Comparison of ENCODE assay signal across 8 mouse cellular contexts in genomic region chr3:106547171-106547923, GRCm38 (mm10). TPM values are rescaled to one million over a fixed set of nuclear protein-coding genes. Genes with fewer than 3 reads are reported as not detected.
DNase-seq lines count a peak whose midpoint lies in the region; ATAC-seq and TF ChIP-seq lines count a peak whose summit lies in the region.

Dram2 (plus strand) TSS chr3:106547798.
Cept1 (minus strand) TSS chr3:106547802.

- no peaks in the 10 kb centered on the region for H3K36me3 ChIP-seq in forebrain, embryonic 10.5 days (replicated peaks)
- no peaks in the 10 kb centered on the region for H3K36me3 ChIP-seq in heart, embryonic 15.5 days
- 0 out of 2 replicates have a peak, but pooled peaks cover 1% of the 10 kb centered on the region for H3K36me3 ChIP-seq in liver, embryonic 14.5 days (replicated peaks; ENCODE audit: control insufficient read depth, insufficient read depth, low read depth)
- no peaks in the 10 kb centered on the region for H3K36me3 ChIP-seq in neural tube, embryonic 11.5 days (ENCODE audit: control insufficient read depth, insufficient read depth, low read length)
- peaks cover 3% of the 10 kb centered on the region; the same call in 1 of the 2 replicates for H3K36me3 ChIP-seq in stomach, postnatal 0 days (ENCODE audit: control insufficient read depth, insufficient read depth, low read length)

- H3K4me3 ChIP-seq in forebrain, embryonic 10.5 days = peak within 1 kb of the TSS; percentile 82
- peak within 1 kb of the TSS; percentile 80 for H3K4me3 ChIP-seq in heart, embryonic 15.5 days
- H3K4me3 ChIP-seq in liver, embryonic 14.5 days (ENCODE audit: insufficient read depth in 1 of 2, low read depth in 2 of 2, low read length in 2 of 2) = peak within 1 kb of the TSS; percentile 78 to 86
- peak within 1 kb of the TSS; percentile 72 for H3K4me3 ChIP-seq in neural tube, embryonic 11.5 days (ENCODE audit: low read depth, low read length)
- H3K4me3 ChIP-seq in stomach, postnatal 0 days (ENCODE audit: low read depth, low read length) = peak within 1 kb of the TSS; percentile 92

- no peaks in the 10 kb centered on the region for H3K27me3 ChIP-seq in forebrain, embryonic 10.5 days (ENCODE audit: poor library complexity, severe bottlenecking)
- no peaks in the 10 kb centered on the region for H3K27me3 ChIP-seq in heart, embryonic 15.5 days
- no peaks in the 10 kb centered on the region for H3K27me3 ChIP-seq in liver, embryonic 14.5 days (ENCODE audit: control insufficient read depth, insufficient read depth, low read length)
- no peaks in the 10 kb centered on the region for H3K27me3 ChIP-seq in neural tube, embryonic 11.5 days (ENCODE audit: control insufficient read depth, insufficient read depth, low read length)
- H3K27me3 ChIP-seq in stomach, postnatal 0 days (ENCODE audit: control insufficient read depth, insufficient read depth, low read length) = no peaks in the 10 kb centered on the region

- H3K27ac ChIP-seq in forebrain, embryonic 10.5 days = peak within 1 kb of the TSS; percentile 95
- peak within 1 kb of the TSS; percentile 99 for H3K27ac ChIP-seq in heart, embryonic 15.5 days
- H3K27ac ChIP-seq in liver, embryonic 14.5 days = peak within 1 kb of the TSS; percentile 62
- peak within 1 kb of the TSS; percentile 90 for H3K27ac ChIP-seq in neural tube, embryonic 11.5 days (ENCODE audit: low read depth, low read length)
- H3K27ac ChIP-seq in stomach, postnatal 0 days (replicated peaks) = peak within 1 kb of the TSS; percentile 99

- peak; percentile 95 for ATAC-seq in heart, embryonic 15.5 days (replicated peaks; ENCODE audit: insufficient number of reproducible peaks, insufficient read depth, low FRiP score, low read depth)
- peak; percentile 96 for ATAC-seq in liver, embryonic 14.5 days (ENCODE audit: insufficient read depth)
- ATAC-seq in neural tube, embryonic 11.5 days (ENCODE audit: insufficient read depth, low FRiP score, low TSS enrichment) = peak; percentile 96
- ATAC-seq in stomach, postnatal 0 days (ENCODE audit: low FRiP score, low TSS enrichment) = peak; percentile 96

- H3K9me3 ChIP-seq in forebrain, embryonic 10.5 days = no peaks in the 10 kb centered on the region
- H3K9me3 ChIP-seq in heart, embryonic 15.5 days (replicated peaks) = no peaks in the 10 kb centered on the region
- H3K9me3 ChIP-seq in liver, embryonic 14.5 days (ENCODE audit: control insufficient read depth, low read length) = no peaks in the 10 kb centered on the region
- H3K9me3 ChIP-seq in neural tube, embryonic 11.5 days (ENCODE audit: control insufficient read depth, low read length) = no peaks in the 10 kb centered on the region
- H3K9me3 ChIP-seq in stomach, postnatal 0 days (ENCODE audit: control insufficient read depth, low read length) = no peaks in the 10 kb centered on the region

- DNase-seq in CD8-positive naive resting alpha-beta T cell, adult 2 months (ENCODE audit: low read depth in 2 of 2, low spot score in 2 of 2) = peak; percentile 86 to 91
- peak; percentile 86 for DNase-seq in c-Kit-positive CD71-negative TER-119-negative erythroid progenitor cells, embryonic 14.5 days (ENCODE audit: low read depth)
- peak; percentile 91 for DNase-seq in forebrain, embryonic 10.5 days (ENCODE audit: extremely low spot score, low spot score)
- peak; percentile 95 to 97 for DNase-seq in kidney, postnatal 25 days
- DNase-seq in liver, embryonic 14.5 days (ENCODE audit: low read depth in 3 of 3, low spot score in 3 of 3) = peak; percentile 90 to 91 (median 90)
- peak; percentile 94 for DNase-seq in neural tube, embryonic 11.5 days (ENCODE audit: low spot score)
- DNase-seq in stomach, postnatal 0 days (ENCODE audit: low spot score) = peak; percentile 95

- no peak for TF ChIP-seq EP300 in liver, embryonic 14.5 days (IDR thresholded peaks at IDR 0.05; ENCODE audit: low read depth)
- TF ChIP-seq EP300 in stomach, postnatal 0 days (optimal IDR thresholded peaks at IDR 0.05) = no peak

- WGBS in forebrain, embryonic 10.5 days = under 1% methylated on average over 63 of the region's 63 CpGs
- WGBS in heart, embryonic 15.5 days = under 1% methylated on average over 62 of the region's 63 CpGs
- WGBS in liver, embryonic 14.5 days (ENCODE audit: insufficient replicate concordance) = under 1% methylated on average over 63 of the region's 63 CpGs
- under 1% methylated on average over 63 of the region's 63 CpGs for WGBS in neural tube, embryonic 11.5 days
- under 1% methylated on average over 62 of the region's 63 CpGs for WGBS in stomach, postnatal 0 days

- peak within 1 kb of the TSS; percentile 96 for H3K9ac ChIP-seq in heart, embryonic 15.5 days
- peak within 1 kb of the TSS; percentile 86 for H3K9ac ChIP-seq in liver, embryonic 14.5 days (replicated peaks)
- H3K9ac ChIP-seq in neural tube, embryonic 11.5 days (ENCODE audit: low read length) = peak within 1 kb of the TSS; percentile 90
- H3K9ac ChIP-seq in stomach, postnatal 0 days (ENCODE audit: low read length) = peak within 1 kb of the TSS; percentile 96

- TF ChIP-seq CTCF in liver, embryonic 14.5 days (IDR thresholded peaks at IDR 0.05; ENCODE audit: low read depth) = no peak
- peak; percentile 29; the same call in 1 of the 2 replicates for TF ChIP-seq CTCF in stomach, postnatal 0 days (IDR thresholded peaks at IDR 0.05; ENCODE audit: low read depth)

- peaks cover 28% of the 10 kb centered on the region for H3K4me1 ChIP-seq in forebrain, embryonic 10.5 days
- peaks cover 11% of the 10 kb centered on the region for H3K4me1 ChIP-seq in heart, embryonic 15.5 days (replicated peaks)
- peaks cover 8 to 10% of the 10 kb centered on the region in 2 experiments; a peak in 3 of 4 replicates for H3K4me1 ChIP-seq in liver, embryonic 14.5 days (replicated peaks; ENCODE audit: control insufficient read depth in 2 of 2, insufficient read depth in 2 of 2, low read length in 1 of 2)
- H3K4me1 ChIP-seq in neural tube, embryonic 11.5 days (ENCODE audit: control insufficient read depth, insufficient read depth, low read length) = peaks cover 6% of the 10 kb centered on the region; the same call in 1 of the 2 replicates
- 0 out of 2 replicates have a peak, but pooled peaks cover 4% of the 10 kb centered on the region for H3K4me1 ChIP-seq in stomach, postnatal 0 days (replicated peaks; ENCODE audit: control insufficient read depth, insufficient read depth)

- peak within 1 kb of the TSS; percentile 70 for H3K4me2 ChIP-seq in heart, embryonic 15.5 days
- H3K4me2 ChIP-seq in liver, embryonic 14.5 days (ENCODE audit: low read depth) = peak within 1 kb of the TSS; percentile 79
- peak within 1 kb of the TSS; percentile 58 for H3K4me2 ChIP-seq in neural tube, embryonic 11.5 days (ENCODE audit: low read depth)
- H3K4me2 ChIP-seq in stomach, postnatal 0 days (replicated peaks; ENCODE audit: low read depth) = peak within 1 kb of the TSS; percentile 53

RNA-seq across cellular contexts. Expression of gene Dram2, which starts in this region (rescaled TPM):
- 33.2 and 33.4 TPM in 2 replicates for polyA plus RNA-seq in forebrain, embryonic 10.5 days (2016; fragmentation: Nextera tagmentation; extraction: Ambion mirVana)
- 60.0 and 70.3 TPM in 2 replicates for polyA plus RNA-seq in heart, embryonic 15.5 days (2015; fragmentation: Nextera tagmentation; extraction: Ambion mirVana)
- 14.3 and 15.8 TPM in 2 replicates for polyA plus RNA-seq in liver, embryonic 14.5 days (2012; rRNA removed)
- polyA plus RNA-seq in liver, embryonic 14.5 days (2014; fragmentation: Nextera tagmentation; extraction: Ambion mirVana) = 28.3 and 29.9 TPM in 2 replicates
- polyA plus RNA-seq in neural tube, embryonic 11.5 days (2014; fragmentation: Nextera tagmentation; extraction: Ambion mirVana) = 56.6 and 57.8 TPM in 2 replicates
- polyA plus RNA-seq in stomach, postnatal 0 days (2015; fragmentation: Nextera tagmentation; extraction: Ambion mirVana) = 89.1 and 90.2 TPM in 2 replicates

RNA-seq across cellular contexts. Expression of gene Cept1, which starts in this region (rescaled TPM):
- 37.2 and 40.5 TPM in 2 replicates for polyA plus RNA-seq in forebrain, embryonic 10.5 days (2016; fragmentation: Nextera tagmentation; extraction: Ambion mirVana)
- 29.0 and 32.9 TPM in 2 replicates for polyA plus RNA-seq in heart, embryonic 15.5 days (2015; fragmentation: Nextera tagmentation; extraction: Ambion mirVana)
- 10.1 and 10.8 TPM in 2 replicates for polyA plus RNA-seq in liver, embryonic 14.5 days (2012; rRNA removed)
- polyA plus RNA-seq in liver, embryonic 14.5 days (2014; fragmentation: Nextera tagmentation; extraction: Ambion mirVana) = 27.1 and 27.6 TPM in 2 replicates
- 39.6 and 50.6 TPM in 2 replicates for polyA plus RNA-seq in neural tube, embryonic 11.5 days (2014; fragmentation: Nextera tagmentation; extraction: Ambion mirVana)
- polyA plus RNA-seq in stomach, postnatal 0 days (2015; fragmentation: Nextera tagmentation; extraction: Ambion mirVana) = 68.9 and 69.3 TPM in 2 replicates

Comparison
In these comparisons a context has a peak if more than half of its experiments do, and no peak if none do; other contexts are left out.
1. Peak in every context shown above with its lines: DNase-seq, ATAC-seq, H3K4me3 ChIP-seq and H3K27ac ChIP-seq.